Mouse (Mus musculus) lung, adult 10 weeks (tissue): ENCODE results near the gene Klk1b4. TPM values are rescaled to one million over a fixed set of nuclear protein-coding genes. Genes with fewer than 3 reads are reported as not detected.

Source experiments
- polyA plus RNA-seq: library from polyadenylated mRNA; stranded (reverse); fragments of 350-450 nt; fragmentation: Illumina TruSeq; extraction: RNeasy Lipid Tissue Mini Kit (QIAGEN cat#74804); gene quantifications from one replicate; pipeline ENCODE4 v1.2.3, GENCODE M21; 2014; ENCODE audit warnings: low read depth, low replicate concordance; ENCODE audit not compliant: insufficient read depth

Gene Klk1b4
- polyA plus RNA-seq = not detected

GRCm38 (mm10) chr7:44207135-44207534, at the start of gene Klk1b4:
Gene Klk1b4, plus strand, starts transcription at chr7:44207435.

GRCm38 (mm10) chr7:44187936-44188335, 19.3 kb upstream of the Klk1b4 start, which contains the start of gene Klk1b24:
Gene Klk1b24, plus strand, starts transcription at chr7:44188236.

GRCm38 (mm10) chr7:44197891-44198290, 9.3 kb upstream of the Klk1b4 start, which contains the start of gene Klk1b3:
Gene Klk1b3, plus strand, starts transcription at chr7:44198191.

GRCm38 (mm10) chr7:44215645-44216044, 8.4 kb downstream of the Klk1b4 start, which contains the start of gene Klk1b5:
Gene Klk1b5, plus strand, starts transcription at chr7:44215945.

GRCm38 (mm10) chr7:44225076-44225475, 17.8 kb downstream of the Klk1b4 start, which contains the start of gene Klk1:
Gene Klk1, plus strand, starts transcription at chr7:44225360.

GRCm38 (mm10) chr7:44235909-44236308, 28.7 kb downstream of the Klk1b4 start, which contains the start of gene Gm36864:
Gene Gm36864, plus strand, starts transcription at chr7:44236177.

GRCm38 (mm10) chr7:44246055-44246983, 39.1 kb downstream of the Klk1b4 start, which contains the start of the genes 1700028J19Rik and 2410002F23Rik:
Gene 1700028J19Rik, minus strand, starts transcription at chr7:44246695.
Gene 2410002F23Rik, plus strand, starts transcription at chr7:44246722.

GRCm38 (mm10) chr7:44257278-44257677, 50.0 kb downstream of the Klk1b4 start, which contains the start of gene Acp4:
Gene Acp4, minus strand, starts transcription at chr7:44257378.

GRCm38 (mm10) chr7:44261147-44261546, 53.9 kb downstream of the Klk1b4 start, which contains the start of gene Gm15517:
Gene Gm15517, plus strand, starts transcription at chr7:44261447.

Other genes starting within 250 kb of the Klk1b4 start
- gene Klk1b1, start 240.7 kb upstream of the Klk1b4 start, polyA plus RNA-seq = not detected
- gene Klk1b9, start 231.4 kb upstream of the Klk1b4 start, polyA plus RNA-seq = not detected
- gene Klk1b11, start 211.6 kb upstream of the Klk1b4 start, polyA plus RNA-seq = not detected
- gene Klk1b26, start 195.3 kb upstream of the Klk1b4 start, polyA plus RNA-seq = not detected
- gene Klk1b27, start 155.1 kb upstream of the Klk1b4 start, polyA plus RNA-seq = not detected
- gene Klk1b21, start 105.1 kb upstream of the Klk1b4 start, polyA plus RNA-seq = not detected
- gene Klk1b22, start 94.8 kb upstream of the Klk1b4 start, polyA plus RNA-seq = not detected
- gene Klk1b16, start 70.7 kb upstream of the Klk1b4 start, polyA plus RNA-seq = not detected
- not detected for gene Klk1b24, start 19.2 kb upstream of the Klk1b4 start, polyA plus RNA-seq
- gene Klk1b3, start 9.2 kb upstream of the Klk1b4 start, polyA plus RNA-seq = not detected
- gene Klk1b5, start 8.5 kb downstream of the Klk1b4 start, polyA plus RNA-seq = not detected
- gene Klk1, start 17.9 kb downstream of the Klk1b4 start, polyA plus RNA-seq = 1.4 TPM
- gene Gm36864, start 28.7 kb downstream of the Klk1b4 start, polyA plus RNA-seq = not detected
- 0.31 TPM for gene 1700028J19Rik, start 39.3 kb downstream of the Klk1b4 start, polyA plus RNA-seq
- 13.5 TPM for gene 2410002F23Rik, start 39.3 kb downstream of the Klk1b4 start, polyA plus RNA-seq
- gene Acp4, start 49.9 kb downstream of the Klk1b4 start, polyA plus RNA-seq = not detected
- gene Gm15517, start 54.0 kb downstream of the Klk1b4 start, polyA plus RNA-seq = not detected
- 3.6 TPM for gene Clec11a, start 99.5 kb downstream of the Klk1b4 start, polyA plus RNA-seq
- gene Shank1, start 102.8 kb downstream of the Klk1b4 start, polyA plus RNA-seq = 0.14 TPM
- gene Syt3, start 176.7 kb downstream of the Klk1b4 start, polyA plus RNA-seq = 1.0 TPM
- 0.41 TPM for gene 1700008O03Rik, start 178.4 kb downstream of the Klk1b4 start, polyA plus RNA-seq
- 0.48 TPM for gene Lrrc4b, start 221.6 kb downstream of the Klk1b4 start, polyA plus RNA-seq